Comparison of ENCODE assay signal across 7 mouse cellular contexts in genomic region chr15:86213753-86214548, GRCm38 (mm10). TPM values are rescaled to one million over a fixed set of nuclear protein-coding genes. Genes with fewer than 3 reads are reported as not detected.
DNase-seq lines count a peak whose midpoint lies in the region; ATAC-seq lines count a peak whose summit lies in the region.

Gene Tbc1d22a, plus strand, starts transcription at chr15:86214459.

- H3K4me2 ChIP-seq in midbrain, embryonic 13.5 days (replicated peaks), result peak within 1 kb of the TSS; percentile 98

- WGBS in embryonic facial prominence, embryonic 10.5 days, result under 1% methylated on average over 64 of the region's 64 CpGs
- WGBS in limb, embryonic 10.5 days, result under 1% methylated on average over 64 of the region's 64 CpGs
- under 1% methylated on average over 64 of the region's 64 CpGs for WGBS in midbrain, embryonic 13.5 days

- H3K9ac ChIP-seq in midbrain, embryonic 13.5 days (replicated peaks), result peak within 1 kb of the TSS; percentile 89

- peak; percentile 95 for DNase-seq in adrenal gland, postnatal 10 days
- peak; percentile 95 for DNase-seq in embryonic facial prominence, embryonic 10.5 days (ENCODE audit: low spot score)
- peak; percentile 87 for DNase-seq in kidney, adult 11 months
- peak; percentile 98 for DNase-seq in limb, embryonic 10.5 days (ENCODE audit: low spot score)
- peak; percentile 87 for DNase-seq in spleen, adult 12 weeks (ENCODE audit: low spot score)

- H3K4me1 ChIP-seq in embryonic facial prominence, embryonic 10.5 days, result peaks cover 22% of the 10 kb centered on the region
- H3K4me1 ChIP-seq in limb, embryonic 10.5 days, result peaks cover 18% of the 10 kb centered on the region
- H3K4me1 ChIP-seq in midbrain, embryonic 13.5 days (replicated peaks), result peaks cover 29% of the 10 kb centered on the region

- peak within 1 kb of the TSS; percentile 97 for H3K4me3 ChIP-seq in embryonic facial prominence, embryonic 10.5 days
- H3K4me3 ChIP-seq in limb, embryonic 10.5 days, result peak within 1 kb of the TSS; percentile 86
- H3K4me3 ChIP-seq in midbrain, embryonic 13.5 days (replicated peaks), result peak within 1 kb of the TSS; percentile 87

- H3K9me3 ChIP-seq in embryonic facial prominence, embryonic 10.5 days, result no peaks in the 10 kb centered on the region
- H3K9me3 ChIP-seq in limb, embryonic 10.5 days (replicated peaks), result no peaks in the 10 kb centered on the region
- no peaks in the 10 kb centered on the region for H3K9me3 ChIP-seq in midbrain, embryonic 13.5 days

- no peaks in the 10 kb centered on the region for H3K27me3 ChIP-seq in embryonic facial prominence, embryonic 10.5 days (replicated peaks; ENCODE audit: low read depth, poor library complexity, severe bottlenecking)
- no peaks in the 10 kb centered on the region for H3K27me3 ChIP-seq in limb, embryonic 10.5 days (ENCODE audit: low read depth, poor library complexity, severe bottlenecking)
- no peaks in the 10 kb centered on the region for H3K27me3 ChIP-seq in midbrain, embryonic 13.5 days

- peak within 1 kb of the TSS; percentile 92 for H3K27ac ChIP-seq in embryonic facial prominence, embryonic 10.5 days (replicated peaks)
- peak within 1 kb of the TSS; percentile 88 for H3K27ac ChIP-seq in limb, embryonic 10.5 days
- peak within 1 kb of the TSS; percentile 89 for H3K27ac ChIP-seq in midbrain, embryonic 13.5 days

- peaks cover 4% of the 10 kb centered on the region; the same call in 1 of the 2 replicates for H3K36me3 ChIP-seq in embryonic facial prominence, embryonic 10.5 days (replicated peaks)
- H3K36me3 ChIP-seq in limb, embryonic 10.5 days, result peaks cover 6% of the 10 kb centered on the region
- H3K36me3 ChIP-seq in midbrain, embryonic 13.5 days, result no peaks in the 10 kb centered on the region

- ATAC-seq in granulocyte monocyte progenitor cell, adult 5-6 weeks (replicated peaks; ENCODE audit: poor library complexity, severe bottlenecking), result peak; percentile 89
- peak; percentile 94 for ATAC-seq in midbrain, embryonic 13.5 days

RNA-seq across cellular contexts. Expression of gene Tbc1d22a, which starts in this region (rescaled TPM):
- 10 to 100 TPM; 26.2 to 31.6 TPM for total RNA-seq in adrenal gland, postnatal 10 days (2021)
- 11.2 and 11.9 TPM in 2 replicates for polyA plus RNA-seq in embryonic facial prominence, embryonic 10.5 days (2016; fragmentation: Nextera tagmentation; extraction: Ambion mirVana)
- total RNA-seq in granulocyte monocyte progenitor cell, adult 5-6 weeks (2014; fragmentation: Nextera tagmentation), result 18.6 and 18.8 TPM in 2 replicates
- total RNA-seq in granulocyte monocyte progenitor cell, adult 5-6 weeks (2017), result 26.5 and 46.7 TPM in 2 replicates
- 11.2 and 12.0 TPM in 2 replicates for polyA plus RNA-seq in limb, embryonic 10.5 days (2016; fragmentation: Nextera tagmentation; extraction: Ambion mirVana)
- polyA plus RNA-seq in midbrain, embryonic 13.5 days (2015; fragmentation: Nextera tagmentation; extraction: Ambion mirVana), result 13.4 and 13.6 TPM in 2 replicates

Comparison
In these comparisons a context has a peak if more than half of its experiments do, and no peak if none do; other contexts are left out.
1. Peak in every context shown above with its lines: DNase-seq, ATAC-seq, H3K4me3 ChIP-seq and H3K27ac ChIP-seq.